Mouse (Mus musculus): Measurements from ENCODE around the gene St8sia2. TPM values are rescaled to one million over a fixed set of nuclear protein-coding genes. Genes with fewer than 3 reads are reported as not detected.
A peak's percentile ranks its signal among the peaks of the same experiment; 100 is the strongest.
"Not testable (repeated sequence)": the region's sequence is repeated elsewhere in the genome, so short reads cannot be mapped to it uniquely, and the experiment has no call there.

St8sia2 gene
- polyA plus RNA-seq, 1 experiment: not detected

GRCm38 (mm10) chr7:74011976-74012857, 1.3 kb downstream of the St8sia2 start:
- H3K27ac ChIP-seq (replicated peaks; ENCODE audit: low read depth, low read length): no peak overlapping the region
- peaks cover 2% of the 10 kb centered on the region; the same call in 1 of the 2 replicates for H3K4me1 ChIP-seq (ENCODE audit: control insufficient read depth, insufficient read depth, insufficient read length, low read length)
- 0 out of 2 replicates have a peak overlapping the region, but pooled peaks have one; percentile 3 for H3K4me3 ChIP-seq (ENCODE audit: insufficient read depth, low read depth, low read length)

- H3K4me3 ChIP-seq (ENCODE audit: insufficient read depth, low read depth, low read length): no peak overlapping the region
- H3K27ac ChIP-seq (replicated peaks; ENCODE audit: low read depth, low read length): no peak overlapping the region
- H3K4me1 ChIP-seq (ENCODE audit: control insufficient read depth, insufficient read depth, insufficient read length, low read length): peaks cover 2% of the 10 kb centered on the region; the same call in 1 of the 2 replicates
Measured at GRCm38 (mm10) chr7:74008946-74009542, 4.4 kb downstream of the St8sia2 start.

- Histone ChIP-seq H3K4me3 (ENCODE audit: insufficient read depth, low read depth, low read length) (no peak overlapping the region), H3K27ac (replicated peaks; ENCODE audit: low read depth, low read length) (no peak overlapping the region), H3K4me1 (ENCODE audit: control insufficient read depth, insufficient read depth, insufficient read length, low read length) (no peaks in the 10 kb centered on the region)
Measured at GRCm38 (mm10) chr7:74006775-74007371, 6.6 kb downstream of the St8sia2 start.

- H3K4me1 ChIP-seq (ENCODE audit: control insufficient read depth, insufficient read depth, insufficient read length, low read length): no peaks in the 10 kb centered on the region
- H3K4me3 ChIP-seq (ENCODE audit: insufficient read depth, low read depth, low read length): no peak overlapping the region
- no peak overlapping the region for H3K27ac ChIP-seq (replicated peaks; ENCODE audit: low read depth, low read length)
Measured at GRCm38 (mm10) chr7:74006364-74006763, 7.1 kb downstream of the St8sia2 start.

GRCm38 (mm10) chr7:74000743-74001510, 12.6 kb downstream of the St8sia2 start:
- Histone ChIP-seq H3K4me3 (ENCODE audit: insufficient read depth, low read depth, low read length) (no peak overlapping the region), H3K27ac (replicated peaks; ENCODE audit: low read depth, low read length) (no peak overlapping the region), H3K4me1 (ENCODE audit: control insufficient read depth, insufficient read depth, insufficient read length, low read length) (no peaks in the 10 kb centered on the region)

- Histone ChIP-seq H3K27ac (replicated peaks; ENCODE audit: low read depth, low read length) (no peak overlapping the region), H3K4me3 (ENCODE audit: insufficient read depth, low read depth, low read length) (no peak overlapping the region), H3K4me1 (ENCODE audit: control insufficient read depth, insufficient read depth, insufficient read length, low read length) (no peaks in the 10 kb centered on the region)
Measured at GRCm38 (mm10) chr7:73989366-73989765, 24.1 kb downstream of the St8sia2 start.

GRCm38 (mm10) chr7:73972157-73972556, 41.3 kb downstream of the St8sia2 start:
- not testable (repeated sequence) for H3K27ac ChIP-seq (replicated peaks; ENCODE audit: low read depth, low read length); H3K4me3 ChIP-seq (ENCODE audit: insufficient read depth, low read depth, low read length); H3K4me1 ChIP-seq (ENCODE audit: control insufficient read depth, insufficient read depth, insufficient read length, low read length)

GRCm38 (mm10) chr7:73965164-73965563, 48.3 kb downstream of the St8sia2 start:
- Histone ChIP-seq H3K4me1 (ENCODE audit: control insufficient read depth, insufficient read depth, insufficient read length, low read length) (no peaks in the 10 kb centered on the region), H3K27ac (replicated peaks; ENCODE audit: low read depth, low read length) (no peak overlapping the region), H3K4me3 (ENCODE audit: insufficient read depth, low read depth, low read length) (no peak overlapping the region)

- no peaks in the 10 kb centered on the region for H3K4me1 ChIP-seq (ENCODE audit: control insufficient read depth, insufficient read depth, insufficient read length, low read length)
- no peak overlapping the region for H3K27ac ChIP-seq (replicated peaks; ENCODE audit: low read depth, low read length)
- H3K4me3 ChIP-seq (ENCODE audit: insufficient read depth, low read depth, low read length): no peak overlapping the region
Measured at GRCm38 (mm10) chr7:73962431-73962830, 51.1 kb downstream of the St8sia2 start.

GRCm38 (mm10) chr7:73954441-73954840, 59.0 kb downstream of the St8sia2 start:
- no peak overlapping the region for H3K4me3 ChIP-seq (ENCODE audit: insufficient read depth, low read depth, low read length)
- H3K27ac ChIP-seq (replicated peaks; ENCODE audit: low read depth, low read length): no peak overlapping the region
- no peaks in the 10 kb centered on the region for H3K4me1 ChIP-seq (ENCODE audit: control insufficient read depth, insufficient read depth, insufficient read length, low read length)

- no peak overlapping the region for H3K4me3 ChIP-seq (ENCODE audit: insufficient read depth, low read depth, low read length)
- no peaks in the 10 kb centered on the region for H3K4me1 ChIP-seq (ENCODE audit: control insufficient read depth, insufficient read depth, insufficient read length, low read length)
- no peak overlapping the region for H3K27ac ChIP-seq (replicated peaks; ENCODE audit: low read depth, low read length)
Measured at GRCm38 (mm10) chr7:73953131-73953530, 60.4 kb downstream of the St8sia2 start.

- Histone ChIP-seq H3K27ac (replicated peaks; ENCODE audit: low read depth, low read length) (no peak overlapping the region), H3K4me1 (ENCODE audit: control insufficient read depth, insufficient read depth, insufficient read length, low read length) (no peaks in the 10 kb centered on the region), H3K4me3 (ENCODE audit: insufficient read depth, low read depth, low read length) (no peak overlapping the region)
Measured at GRCm38 (mm10) chr7:73941640-73942039, 71.8 kb downstream of the St8sia2 start.

GRCm38 (mm10) chr7:73939236-73939635, 74.3 kb downstream of the St8sia2 start:
- no peak overlapping the region for H3K27ac ChIP-seq (replicated peaks; ENCODE audit: low read depth, low read length)

GRCm38 (mm10) chr7:73938046-73938810, 75.3 kb downstream of the St8sia2 start:
- H3K4me1 ChIP-seq (ENCODE audit: control insufficient read depth, insufficient read depth, insufficient read length, low read length): no peaks in the 10 kb centered on the region

More at GRCm38 (mm10) chr7:73939236-73939635, 74.3 kb downstream of the St8sia2 start:
- Histone ChIP-seq H3K4me3 (ENCODE audit: insufficient read depth, low read depth, low read length) (no peak overlapping the region), H3K4me1 (ENCODE audit: control insufficient read depth, insufficient read depth, insufficient read length, low read length) (no peaks in the 10 kb centered on the region)

More at GRCm38 (mm10) chr7:73938046-73938810, 75.3 kb downstream of the St8sia2 start:
- Histone ChIP-seq H3K27ac (replicated peaks; ENCODE audit: low read depth, low read length) (no peak overlapping the region), H3K4me3 (ENCODE audit: insufficient read depth, low read depth, low read length) (no peak overlapping the region)
